Mouse (Mus musculus): ENCODE measurements at regions not wholly inside any gene's neighbourhood (a gene's known extent, or its start where the extent isn't known, plus 50 kb on each side); places are given as distances from the start of the nearest gene placed in this dataset.

- H3K9ac ChIP-seq = no peak overlapping the region
- peaks cover 17% of the 10 kb centered on the region; the same call in 1 of the 2 replicates for H3K4me1 ChIP-seq (ENCODE audit: insufficient read depth)
- no peak overlapping the region for H3K27ac ChIP-seq (ENCODE audit: low read depth)
- no peak overlapping the region for H3K4me2 ChIP-seq
- 72% methylated on average over 11 of the region's 11 CpGs for WGBS
- no peak for TF ChIP-seq CTCF (IDR thresholded peaks at IDR 0.05; ENCODE audit: low read depth)
- H3K9me3 ChIP-seq (ENCODE audit: low read depth, low read length) = no peaks in the 10 kb centered on the region
- ATAC-seq (ENCODE audit: insufficient read depth) = no peak
- H3K36me3 ChIP-seq (ENCODE audit: insufficient read depth) = no peaks in the 10 kb centered on the region
- no peak overlapping the region for H3K4me3 ChIP-seq (ENCODE audit: low read depth, low read length)
- H3K27me3 ChIP-seq (ENCODE audit: insufficient read depth, low read length) = no peaks in the 10 kb centered on the region
- DNase-seq = no peak
These were observed 455.8 kb downstream of the Wdr11 start for GRCm38 (mm10) chr7:130047293-130048034.

GRCm38 (mm10) chr7:130048106-130048772 lies 456.6 kb downstream of the Wdr11 start:
- WGBS = 55% methylated on average over 6 of the region's 6 CpGs
- Histone ChIP-seq H3K27me3 (ENCODE audit: insufficient read depth, low read length) (no peaks in the 10 kb centered on the region), H3K9ac (no peak overlapping the region), H3K4me1 (ENCODE audit: insufficient read depth) (peaks cover 16% of the 10 kb centered on the region; the same call in 1 of the 2 replicates), H3K9me3 (ENCODE audit: low read depth, low read length) (no peaks in the 10 kb centered on the region), H3K4me3 (ENCODE audit: low read depth, low read length) (no peak overlapping the region), H3K27ac (ENCODE audit: low read depth) (no peak overlapping the region), H3K4me2 (no peak overlapping the region), H3K36me3 (ENCODE audit: insufficient read depth) (no peaks in the 10 kb centered on the region)
- no peak for TF ChIP-seq CTCF (IDR thresholded peaks at IDR 0.05; ENCODE audit: low read depth)
- DNase-seq (no peak), ATAC-seq (ENCODE audit: insufficient read depth) (no peak)

- Histone ChIP-seq H3K4me2 (no peak overlapping the region), H3K27me3 (ENCODE audit: insufficient read depth, low read length) (no peaks in the 10 kb centered on the region), H3K4me3 (ENCODE audit: low read depth, low read length) (no peak overlapping the region), H3K4me1 (ENCODE audit: insufficient read depth) (peaks cover 7% of the 10 kb centered on the region; the same call in 1 of the 2 replicates), H3K36me3 (ENCODE audit: insufficient read depth) (no peaks in the 10 kb centered on the region), H3K9me3 (ENCODE audit: low read depth, low read length) (no peaks in the 10 kb centered on the region), H3K9ac (no peak overlapping the region), H3K27ac (ENCODE audit: low read depth) (no peak overlapping the region; the same call in 1 of the 2 replicates)
- WGBS = 64% methylated on average over 2 of the region's 2 CpGs
- ATAC-seq (ENCODE audit: insufficient read depth) (no peak), DNase-seq (no peak)
- no peak for TF ChIP-seq CTCF (IDR thresholded peaks at IDR 0.05; ENCODE audit: low read depth)
These were observed 457.8 kb downstream of the Wdr11 start for GRCm38 (mm10) chr7:130049461-130049860.

GRCm38 (mm10) chr7:130050120-130050519 lies 458.5 kb downstream of the Wdr11 start:
- no peak overlapping the region for H3K4me2 ChIP-seq
- no peak overlapping the region for H3K27ac ChIP-seq (ENCODE audit: low read depth)
- DNase-seq (no peak), ATAC-seq (ENCODE audit: insufficient read depth) (no peak)
- no peaks in the 10 kb centered on the region for H3K36me3 ChIP-seq (ENCODE audit: insufficient read depth)
- H3K27me3 ChIP-seq (ENCODE audit: insufficient read depth, low read length) = no peaks in the 10 kb centered on the region
- H3K4me3 ChIP-seq (ENCODE audit: low read depth, low read length) = no peak overlapping the region
- peaks cover 7% of the 10 kb centered on the region; the same call in 1 of the 2 replicates for H3K4me1 ChIP-seq (ENCODE audit: insufficient read depth)
- no peak for TF ChIP-seq CTCF (IDR thresholded peaks at IDR 0.05; ENCODE audit: low read depth)
- H3K9me3 ChIP-seq (ENCODE audit: low read depth, low read length) = no peaks in the 10 kb centered on the region
- no peak overlapping the region for H3K9ac ChIP-seq
- 9% methylated on average over 2 of the region's 2 CpGs for WGBS

- no peaks in the 10 kb centered on the region for H3K27me3 ChIP-seq (ENCODE audit: insufficient read depth, low read length)
- no peaks in the 10 kb centered on the region for H3K36me3 ChIP-seq (ENCODE audit: insufficient read depth)
- TF ChIP-seq CTCF (IDR thresholded peaks at IDR 0.05; ENCODE audit: low read depth) = no peak
- ATAC-seq (ENCODE audit: insufficient read depth) (no peak), DNase-seq (no peak)
- no peak overlapping the region for H3K9ac ChIP-seq
- H3K4me1 ChIP-seq (ENCODE audit: insufficient read depth) = no peaks in the 10 kb centered on the region
- WGBS = 82% methylated on average over 5 of the region's 5 CpGs
- H3K4me3 ChIP-seq (ENCODE audit: low read depth, low read length) = no peak overlapping the region
- H3K9me3 ChIP-seq (ENCODE audit: low read depth, low read length) = no peaks in the 10 kb centered on the region
- H3K27ac ChIP-seq (ENCODE audit: low read depth) = no peak overlapping the region
- H3K4me2 ChIP-seq = no peak overlapping the region
These were observed 460.7 kb downstream of the Wdr11 start for GRCm38 (mm10) chr7:130052376-130052775.

- H3K9me3 ChIP-seq (ENCODE audit: low read depth, low read length) = no peaks in the 10 kb centered on the region
- no peak overlapping the region for H3K9ac ChIP-seq
- TF ChIP-seq CTCF (IDR thresholded peaks at IDR 0.05; ENCODE audit: low read depth) = no peak
- H3K27ac ChIP-seq (ENCODE audit: low read depth) = no peak overlapping the region
- DNase-seq = no peak
- 62% methylated on average over 6 of the region's 6 CpGs for WGBS
- H3K4me2 ChIP-seq = no peak overlapping the region
- ATAC-seq (ENCODE audit: insufficient read depth) = no peak
- no peaks in the 10 kb centered on the region for H3K27me3 ChIP-seq (ENCODE audit: insufficient read depth, low read length)
- no peaks in the 10 kb centered on the region for H3K36me3 ChIP-seq (ENCODE audit: insufficient read depth)
- peaks cover 13% of the 10 kb centered on the region; the same call in 1 of the 2 replicates for H3K4me1 ChIP-seq (ENCODE audit: insufficient read depth)
- H3K4me3 ChIP-seq (ENCODE audit: low read depth, low read length) = no peak overlapping the region
These were observed 462.5 kb downstream of the Ate1 start for GRCm38 (mm10) chr7:130057708-130058107.

- Histone ChIP-seq H3K9ac (no peak overlapping the region), H3K9me3 (ENCODE audit: low read depth, low read length) (no peaks in the 10 kb centered on the region), H3K4me1 (ENCODE audit: insufficient read depth) (peaks cover 13% of the 10 kb centered on the region; the same call in 1 of the 2 replicates), H3K27ac (ENCODE audit: low read depth) (no peak overlapping the region), H3K27me3 (ENCODE audit: insufficient read depth, low read length) (no peaks in the 10 kb centered on the region), H3K4me2 (no peak overlapping the region), H3K4me3 (ENCODE audit: low read depth, low read length) (no peak overlapping the region), H3K36me3 (ENCODE audit: insufficient read depth) (no peaks in the 10 kb centered on the region)
- WGBS = 74% methylated on average over 12 of the region's 12 CpGs
- no peak for ATAC-seq (ENCODE audit: insufficient read depth)
- DNase-seq = no peak
- no peak for TF ChIP-seq CTCF (IDR thresholded peaks at IDR 0.05; ENCODE audit: low read depth)
These were observed 461.9 kb downstream of the Ate1 start for GRCm38 (mm10) chr7:130058267-130058666.
